Mouse (Mus musculus) heart, embryonic 10.5 days (tissue): ENCODE data around the gene Bhlha9. TPM values are rescaled to one million over a fixed set of nuclear protein-coding genes. Genes with fewer than 3 reads are reported as not detected.
"Not testable (repeated sequence)": the region's sequence is repeated elsewhere in the genome, so short reads cannot be mapped to it uniquely, and the experiment has no call there.

Experiments
- DNase-seq: peaks from one replicate; pipeline ENCODE4 v3.0.0-alpha.2; 2017; ENCODE audit warnings: low spot score
- H3K27ac ChIP-seq: fragments of 300-500 bp; sonication (generic); 2 replicates; pipeline ENCODE4 v1.5.1; 2016; ENCODE audit warnings: mild to moderate bottlenecking
- H3K27me3 ChIP-seq: fragments of 300-500 bp; sonication (generic); 2 replicates; pipeline ENCODE4 v1.6.1; 2016; ENCODE audit warnings: mild to moderate bottlenecking; ENCODE audit not compliant: poor library complexity, insufficient read depth, severe bottlenecking
- H3K36me3 ChIP-seq: fragments of 300-500 bp; sonication (generic); 2 replicates; pipeline ENCODE4 v1.6.1; 2016; ENCODE audit warnings: mild to moderate bottlenecking, moderate library complexity
- H3K4me1 ChIP-seq: fragments of 300-500 bp; sonication (generic); 2 replicates; pipeline ENCODE4 v1.6.1; 2016; ENCODE audit warnings: mild to moderate bottlenecking
- H3K4me3 ChIP-seq: fragments of 300-500 bp; sonication (generic); 2 replicates; pipeline ENCODE4 v1.5.1; 2016; ENCODE audit warnings: mild to moderate bottlenecking, moderate library complexity
- H3K9me3 ChIP-seq: fragments of 300-500 bp; sonication (generic); 2 replicates; pipeline ENCODE4 v1.6.1; 2016; ENCODE audit warnings: mild to moderate bottlenecking, moderate library complexity
- WGBS: fragments of 180-500 bp; shearing (Covaris S2); methylation state at CpG from one replicate; pipeline ENCODE4 v1.1.7; 2016; 5-methylcytosine and 5-hydroxymethylcytosine counted together
- polyA plus RNA-seq: library from polyadenylated mRNA; unstranded; fragments of >200 nt; fragmentation: Nextera tagmentation; extraction: Ambion mirVana; gene quantifications from 2 replicates; pipeline ENCODE4 v1.2.1, GENCODE M21; 2016

Gene Bhlha9
- polyA plus RNA-seq, 1 experiment from 2014 or later = 2.1 TPM

DNA sequence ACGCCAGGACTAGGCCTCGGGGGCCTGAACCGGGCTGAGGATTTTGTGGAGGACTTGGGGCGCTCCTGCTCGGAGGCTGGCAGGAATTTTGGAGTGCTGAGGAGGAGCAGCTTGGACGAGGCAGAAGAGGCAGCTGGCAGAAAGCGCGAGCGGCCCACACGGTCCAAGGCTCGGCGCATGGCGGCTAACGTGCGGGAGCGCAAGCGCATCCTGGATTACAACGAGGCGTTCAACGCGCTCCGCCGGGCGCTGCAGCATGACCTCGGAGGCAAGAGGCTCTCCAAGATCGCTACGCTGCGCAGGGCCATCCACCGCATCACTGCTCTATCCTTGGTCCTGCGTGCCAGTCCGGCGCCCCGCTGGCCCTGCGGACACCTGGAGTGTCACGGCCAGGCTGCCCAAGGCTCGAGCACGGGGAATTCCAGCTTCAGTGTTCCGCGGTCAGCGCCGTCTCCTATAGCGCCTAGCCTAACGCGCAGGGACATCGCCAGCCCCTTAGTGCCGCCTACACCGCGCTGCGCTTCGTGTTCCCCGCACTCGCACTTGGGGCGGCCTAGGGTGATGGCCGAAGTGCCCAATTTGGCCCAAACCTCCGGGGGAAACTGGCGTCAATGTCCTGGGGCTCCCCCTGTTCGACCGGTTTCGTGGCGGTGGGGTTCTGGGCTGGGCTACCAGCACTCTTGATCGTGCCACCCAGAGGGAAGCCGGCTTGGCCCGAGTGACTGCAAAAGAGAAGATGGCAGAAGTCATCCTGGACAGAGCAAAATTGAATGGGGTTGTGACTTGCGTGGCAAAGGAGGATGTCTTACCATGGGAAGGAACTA lies 503 bp downstream of the Bhlha9 start:
- Histone ChIP-seq H3K4me1 (peaks cover 11% of the 10 kb centered on the region), H3K4me3 (peak overlapping the region; percentile 57), H3K36me3 (no peaks in the 10 kb centered on the region), H3K27me3 (peaks cover 89% of the 10 kb centered on the region), H3K9me3 (no peaks in the 10 kb centered on the region), H3K27ac (no peak overlapping the region)
- 4% methylated on average over 64 of the region's 64 CpGs for WGBS
- DNase-seq = no peak

DNA sequence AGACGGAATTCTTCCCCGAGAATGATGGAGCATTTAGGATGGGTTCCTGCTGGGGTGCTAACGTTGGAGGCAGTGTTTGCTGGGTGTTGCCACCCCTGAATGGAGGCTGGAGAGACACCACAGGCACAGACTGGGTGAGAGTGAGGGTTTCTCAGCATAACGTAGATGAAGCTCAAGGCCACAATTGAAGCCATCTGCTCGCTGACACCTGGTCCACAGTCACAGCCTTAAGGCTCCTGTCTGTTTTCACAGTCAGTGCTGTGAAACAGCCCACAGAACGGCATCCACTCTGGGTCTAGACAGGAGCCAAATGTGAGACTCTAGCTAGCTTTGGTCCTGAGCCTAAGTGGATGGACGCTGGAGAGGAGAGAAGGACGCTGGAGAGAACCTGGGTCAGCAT lies 1.9 kb downstream of the Bhlha9 start:
- no peak for DNase-seq
- Histone ChIP-seq H3K4me1 (peaks cover 11% of the 10 kb centered on the region), H3K27ac (no peak overlapping the region), H3K36me3 (no peaks in the 10 kb centered on the region), H3K9me3 (no peaks in the 10 kb centered on the region), H3K27me3 (peaks cover 89% of the 10 kb centered on the region), H3K4me3 (no peak overlapping the region)
- 48% methylated on average over 8 of the region's 8 CpGs for WGBS

DNA sequence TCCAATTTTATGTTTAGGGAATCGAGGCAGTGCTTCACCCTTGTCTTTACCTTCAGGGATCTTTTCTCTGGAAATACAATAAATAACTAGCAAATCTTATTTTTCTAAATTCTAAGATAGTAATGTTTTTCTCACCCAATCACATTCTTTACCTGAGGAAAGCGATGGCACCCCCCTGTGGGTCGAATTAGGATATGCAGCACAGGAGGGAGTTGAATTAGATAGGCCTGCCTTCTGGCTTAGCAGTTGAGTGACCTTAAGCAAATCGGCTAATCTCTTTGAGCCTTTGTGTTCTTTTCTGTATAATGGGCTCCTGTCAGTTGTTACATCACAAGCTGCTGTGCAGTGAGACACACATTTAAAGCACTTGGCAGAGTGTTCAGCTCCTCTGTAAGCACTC lies 2.4 kb downstream of the Bhlha9 start:
- no peak for DNase-seq
- Histone ChIP-seq H3K36me3 (no peaks in the 10 kb centered on the region), H3K27me3 (peaks cover 89% of the 10 kb centered on the region), H3K4me3 (no peak overlapping the region), H3K9me3 (no peaks in the 10 kb centered on the region), H3K4me1 (peaks cover 11% of the 10 kb centered on the region), H3K27ac (no peak overlapping the region)
- WGBS = 33% methylated on average over 4 of the region's 4 CpGs

DNA sequence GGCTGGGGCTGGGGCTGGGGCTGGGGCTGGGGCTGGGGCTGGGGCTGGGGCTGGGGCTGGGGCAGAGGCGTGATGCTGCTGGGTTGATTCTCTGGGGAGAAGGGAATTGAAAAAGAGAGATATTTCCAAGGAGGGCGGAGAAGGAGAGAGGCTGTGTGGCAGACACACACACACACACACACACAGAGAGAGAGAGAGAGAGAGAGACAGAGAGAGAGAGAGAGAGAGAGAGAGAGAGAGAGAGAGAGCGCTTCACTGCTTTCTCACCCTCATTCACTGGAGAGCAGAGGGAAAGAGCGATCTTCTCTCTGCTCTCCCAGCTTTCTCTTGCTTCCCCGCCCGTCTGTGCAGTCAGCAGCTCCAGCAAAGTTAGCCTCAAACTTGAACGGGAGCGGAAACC lies 7.2 kb downstream of the Bhlha9 start, which contains the start of gene Trarg1:
Trarg1 (plus strand) TSS at position 301 of the 400 bp plus-strand sequence.
- peaks cover 58% of the 10 kb centered on the region for H3K27me3 ChIP-seq
- WGBS = 40% methylated on average over 6 of the region's 8 CpGs
- H3K4me3 ChIP-seq, H3K36me3 ChIP-seq, H3K9me3 ChIP-seq, DNase-seq, H3K4me1 ChIP-seq, H3K27ac ChIP-seq: not testable (repeated sequence)

DNA sequence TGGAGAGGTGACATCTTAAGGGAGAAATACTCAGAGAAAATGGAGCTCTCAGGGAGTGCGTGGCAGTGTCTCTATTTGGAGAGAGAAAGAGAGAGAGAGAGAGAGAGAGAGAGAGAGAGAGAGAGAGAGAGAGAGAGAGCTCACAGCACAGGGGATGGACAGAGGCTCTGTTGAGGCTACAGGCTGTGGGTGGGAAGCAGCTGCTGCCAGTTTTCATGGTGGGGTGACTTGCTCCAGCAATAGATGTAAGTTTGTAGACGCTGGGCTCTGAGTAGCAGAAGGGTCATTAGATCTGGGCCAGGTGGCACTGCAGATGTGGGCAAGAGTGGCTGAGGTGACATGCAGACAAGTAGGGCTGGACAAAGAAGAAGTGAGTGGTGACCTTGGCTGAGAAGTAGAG lies 13.3 kb downstream of the Bhlha9 start:
- WGBS = 56% methylated on average over 2 of the region's 2 CpGs
- no peak overlapping the region for H3K27ac ChIP-seq
- H3K4me3 ChIP-seq = no peak overlapping the region
- no peaks in the 10 kb centered on the region for H3K9me3 ChIP-seq
- no peak for DNase-seq
- H3K36me3 ChIP-seq = no peaks in the 10 kb centered on the region
- no peaks in the 10 kb centered on the region for H3K4me1 ChIP-seq
- H3K27me3 ChIP-seq = peaks cover 14% of the 10 kb centered on the region; the same call in 1 of the 2 replicates

DNA sequence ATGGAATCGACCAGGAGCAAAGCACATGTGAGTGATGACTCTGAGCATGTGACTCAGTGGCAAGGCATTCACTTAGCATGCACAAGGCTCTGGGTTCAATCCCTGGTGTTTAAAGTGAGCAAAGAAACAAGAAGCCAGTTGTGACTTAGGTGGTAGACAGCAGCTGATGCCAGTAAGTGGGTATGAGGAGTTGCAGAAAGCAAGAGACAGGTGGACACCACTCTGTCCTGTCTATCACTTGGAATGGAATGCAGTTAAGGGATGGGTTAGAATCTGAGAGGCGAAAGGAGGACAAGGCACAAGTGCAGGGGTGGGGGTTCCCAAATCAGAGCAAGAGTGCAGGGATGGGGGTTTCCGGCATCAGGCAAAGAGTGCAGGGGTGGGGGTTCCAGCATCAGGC lies 19.8 kb downstream of the Bhlha9 start:
- Histone ChIP-seq H3K4me3 (no peak overlapping the region), H3K36me3 (no peaks in the 10 kb centered on the region), H3K4me1 (no peaks in the 10 kb centered on the region), H3K27me3 (peaks cover 17% of the 10 kb centered on the region; the same call in 1 of the 2 replicates), H3K27ac (no peak overlapping the region), H3K9me3 (no peaks in the 10 kb centered on the region)
- 69% methylated on average over 3 of the region's 3 CpGs for WGBS
- no peak for DNase-seq

DNA sequence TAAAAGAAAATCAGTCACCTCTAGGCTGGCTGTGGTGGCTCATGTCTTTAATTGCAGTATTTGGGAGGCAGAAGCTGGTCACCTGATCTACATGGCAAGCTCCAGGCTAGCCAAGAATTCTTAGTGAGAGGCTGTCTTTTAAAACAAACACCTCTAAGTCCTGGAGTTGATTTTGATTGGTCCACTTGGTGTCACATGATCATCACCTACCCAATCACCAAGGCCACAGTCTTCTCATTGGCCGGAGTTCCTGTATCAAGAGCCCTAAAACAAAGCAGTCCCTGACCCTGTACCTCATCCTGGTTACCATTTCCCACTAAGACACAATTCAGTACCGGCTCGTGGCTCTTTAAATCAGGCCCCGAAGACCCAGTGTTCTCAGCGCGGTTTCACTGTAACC lies 23.5 kb downstream of the Bhlha9 start:
- Histone ChIP-seq H3K36me3 (no peaks in the 10 kb centered on the region), H3K4me1 (peaks cover 9% of the 10 kb centered on the region; the same call in 1 of the 2 replicates), H3K27ac (no peak overlapping the region), H3K9me3 (no peaks in the 10 kb centered on the region), H3K27me3 (peaks cover 24% of the 10 kb centered on the region; the same call in 1 of the 2 replicates), H3K4me3 (no peak overlapping the region; the same call in 1 of the 2 replicates)
- 63% methylated on average over 6 of the region's 6 CpGs for WGBS
- DNase-seq = no peak

DNA sequence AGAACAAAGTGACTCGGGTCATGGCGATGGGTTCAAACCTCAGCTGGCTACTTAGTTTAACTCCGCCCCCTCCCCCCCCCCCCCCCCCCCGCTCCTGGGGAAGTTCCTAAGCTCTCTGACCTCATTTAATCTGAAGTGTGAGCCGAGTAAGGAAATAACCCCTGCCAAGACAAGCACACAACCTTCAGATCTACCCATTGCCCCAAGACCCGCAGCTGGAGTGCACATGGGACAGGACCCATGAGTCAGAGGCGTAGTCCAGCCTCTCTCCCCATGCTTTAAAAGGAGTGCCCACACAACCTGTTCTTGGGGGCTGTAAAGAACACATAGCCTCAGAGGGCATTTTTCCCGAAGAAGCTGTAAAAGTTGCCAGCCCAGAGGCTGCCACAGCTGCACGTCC lies 27.4 kb downstream of the Bhlha9 start:
- H3K9me3 ChIP-seq = no peaks in the 10 kb centered on the region
- no peak for DNase-seq
- H3K4me1 ChIP-seq = peaks cover 9% of the 10 kb centered on the region; the same call in 1 of the 2 replicates
- WGBS = 49% methylated on average over 9 of the region's 9 CpGs
- no peak overlapping the region for H3K27ac ChIP-seq
- peak overlapping the region; percentile 25 for H3K4me3 ChIP-seq
- peaks cover 22% of the 10 kb centered on the region; the same call in 1 of the 2 replicates for H3K27me3 ChIP-seq
- no peaks in the 10 kb centered on the region for H3K36me3 ChIP-seq

DNA sequence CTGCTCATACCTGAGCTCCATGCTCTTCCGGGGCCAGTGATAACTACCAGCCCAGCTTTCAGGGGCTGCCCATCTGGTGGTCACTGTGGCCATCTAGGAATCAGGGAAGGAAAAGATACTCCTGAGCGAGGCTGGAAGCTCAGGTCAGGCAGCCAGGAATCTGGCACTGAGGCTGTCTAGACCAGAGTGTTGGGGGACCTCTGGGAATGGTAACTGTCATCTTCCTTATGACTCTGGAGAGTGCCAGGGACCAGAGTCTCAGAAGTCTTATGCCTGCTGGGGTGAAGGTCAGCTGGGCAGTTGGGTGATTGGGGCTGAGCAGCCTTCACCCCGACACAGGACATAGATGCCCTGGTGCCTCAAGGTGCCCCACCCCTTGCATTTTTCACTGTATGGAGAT lies 35.4 kb downstream of the Bhlha9 start:
- Histone ChIP-seq H3K27ac (no peak overlapping the region), H3K9me3 (no peaks in the 10 kb centered on the region), H3K4me1 (peaks cover 20% of the 10 kb centered on the region), H3K4me3 (no peak overlapping the region), H3K27me3 (0 out of 2 replicates have a peak, but pooled peaks cover 4% of the 10 kb centered on the region), H3K36me3 (no peaks in the 10 kb centered on the region)
- DNase-seq = no peak
- 73% methylated on average over 3 of the region's 3 CpGs for WGBS

DNA sequence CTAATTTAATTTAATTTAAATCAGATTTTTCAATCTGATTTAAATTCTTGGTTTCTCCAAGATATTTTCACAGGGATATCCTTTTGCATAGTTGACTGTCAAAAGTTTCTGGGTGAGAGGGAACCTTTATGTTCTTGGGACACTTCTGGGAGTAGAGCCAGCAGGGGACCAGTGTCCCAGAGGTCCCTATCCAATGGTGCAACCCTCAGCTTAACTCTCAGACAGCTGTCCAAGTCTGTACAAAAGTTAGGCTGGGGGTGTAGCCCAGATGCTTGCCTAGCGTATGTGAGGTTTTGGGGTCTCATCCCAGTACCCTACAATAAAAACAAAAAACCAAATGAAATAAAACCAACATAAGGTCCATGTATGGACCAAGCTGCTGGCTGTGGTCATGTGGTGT lies 35.8 kb downstream of the Bhlha9 start:
- Histone ChIP-seq H3K27ac (no peak overlapping the region), H3K36me3 (no peaks in the 10 kb centered on the region), H3K4me1 (peaks cover 20% of the 10 kb centered on the region), H3K27me3 (0 out of 2 replicates have a peak, but pooled peaks cover 4% of the 10 kb centered on the region), H3K4me3 (no peak overlapping the region), H3K9me3 (no peaks in the 10 kb centered on the region)
- DNase-seq = no peak
- 97% methylated on average over 1 of the region's 1 CpGs for WGBS

DNA sequence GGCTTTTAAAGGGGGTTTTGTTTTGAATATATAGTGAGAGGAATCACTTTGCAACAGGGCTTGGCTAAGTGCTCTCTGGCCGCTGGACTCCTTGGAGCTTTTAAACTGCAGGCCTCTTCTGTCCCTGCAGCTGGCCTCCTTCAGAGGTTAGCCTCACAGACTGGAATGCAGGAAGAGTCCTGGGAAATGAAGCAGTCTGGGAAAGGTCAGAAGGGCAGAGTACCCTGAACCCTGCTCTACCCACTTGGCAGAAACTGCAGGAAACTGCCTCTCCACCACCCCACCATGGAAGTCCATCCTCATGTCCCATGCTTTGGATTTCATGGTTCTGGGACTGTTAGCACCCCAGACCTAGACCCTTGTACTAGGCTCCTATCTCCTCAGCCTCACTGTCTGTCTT lies 36.6 kb downstream of the Bhlha9 start:
- H3K4me1 ChIP-seq = peaks cover 20% of the 10 kb centered on the region
- no peak overlapping the region for H3K4me3 ChIP-seq
- 0 out of 2 replicates have a peak, but pooled peaks cover 8% of the 10 kb centered on the region for H3K27me3 ChIP-seq
- no peak for DNase-seq
- WGBS = 30% methylated on average over 1 of the region's 1 CpGs
- H3K27ac ChIP-seq = 0 out of 2 replicates have a peak overlapping the region, but pooled peaks have one; percentile 36
- H3K9me3 ChIP-seq = no peaks in the 10 kb centered on the region
- no peaks in the 10 kb centered on the region for H3K36me3 ChIP-seq

DNA sequence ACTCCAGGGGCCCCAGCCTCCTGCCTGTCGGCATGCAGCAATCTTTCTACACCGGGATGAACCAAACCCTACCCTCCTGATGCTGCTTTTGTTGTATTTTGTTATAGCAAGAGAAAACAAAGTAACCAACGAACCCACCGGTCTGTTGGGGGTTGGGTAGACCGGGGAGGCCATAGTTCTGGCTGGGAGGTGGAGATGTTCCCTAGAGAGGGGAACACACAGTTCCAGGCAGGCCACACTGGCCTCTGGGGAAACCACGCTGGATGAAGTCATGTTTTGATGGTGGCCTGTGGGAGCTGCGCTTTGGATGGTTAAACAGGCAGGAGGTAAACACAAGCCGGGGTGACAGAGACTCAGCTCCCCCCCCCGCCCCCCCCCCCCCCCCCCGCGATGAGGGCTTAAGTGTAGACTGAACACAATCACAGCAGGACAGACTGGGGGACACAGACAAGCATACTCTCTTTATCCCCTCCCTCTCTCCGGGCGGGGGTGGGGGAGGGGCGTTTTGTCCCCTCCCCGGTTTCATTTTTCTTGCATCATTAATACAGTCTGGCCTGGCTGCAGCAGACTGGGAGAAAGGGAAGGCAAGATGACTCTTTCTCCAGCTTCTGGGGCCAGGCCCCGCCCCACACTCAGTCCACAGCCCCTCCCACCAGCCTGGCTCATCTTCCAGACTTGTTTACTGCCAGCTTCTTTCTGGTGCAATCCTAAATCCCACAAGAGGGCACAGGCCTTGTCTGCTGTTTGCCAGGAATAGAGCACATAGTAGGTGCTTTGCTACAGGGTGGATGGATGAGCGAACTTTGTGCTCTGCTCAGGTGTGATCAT lies 37.6 kb downstream of the Bhlha9 start:
- H3K27ac ChIP-seq = peak overlapping the region; percentile 36; the same call in 1 of the 2 replicates
- no peak overlapping the region for H3K4me3 ChIP-seq
- peaks cover 20% of the 10 kb centered on the region for H3K4me1 ChIP-seq
- WGBS = 28% methylated on average over 13 of the region's 17 CpGs
- no peaks in the 10 kb centered on the region for H3K36me3 ChIP-seq
- no peak for DNase-seq
- 0 out of 2 replicates have a peak, but pooled peaks cover 5% of the 10 kb centered on the region for H3K27me3 ChIP-seq
- no peaks in the 10 kb centered on the region for H3K9me3 ChIP-seq

DNA sequence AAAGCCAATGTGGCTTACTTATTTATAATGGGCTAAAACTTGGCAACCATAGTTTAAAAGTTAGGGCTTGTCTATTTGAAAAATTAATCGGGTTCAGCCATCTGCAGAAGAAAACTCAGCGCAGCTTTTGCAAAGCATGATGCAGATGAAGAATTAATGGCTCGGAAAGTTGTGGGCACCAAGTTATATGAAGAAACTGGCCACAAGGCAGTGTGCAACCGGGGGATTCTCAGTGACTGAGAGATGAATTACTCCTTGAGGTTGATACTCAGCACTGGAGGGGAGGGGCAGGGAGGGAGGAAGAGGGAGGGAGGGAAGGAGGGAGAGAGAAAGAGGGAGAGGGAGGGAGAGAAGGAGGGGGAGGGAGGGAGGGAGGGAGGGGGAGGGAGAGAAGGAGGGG lies 44.7 kb downstream of the Bhlha9 start:
- Histone ChIP-seq H3K36me3 (no peaks in the 10 kb centered on the region), H3K4me3 (no peak overlapping the region), H3K4me1 (no peaks in the 10 kb centered on the region), H3K27me3 (0 out of 2 replicates have a peak, but pooled peaks cover 5% of the 10 kb centered on the region), H3K9me3 (no peaks in the 10 kb centered on the region), H3K27ac (no peak overlapping the region)
- 76% methylated on average over 4 of the region's 4 CpGs for WGBS
- DNase-seq = no peak
